Mouse (Mus musculus): Measurements from ENCODE around the gene Daw1. TPM values are rescaled to one million over a fixed set of nuclear protein-coding genes. Genes with fewer than 3 reads are reported as not detected.

Gene Daw1
- not detected in 2 replicates for total RNA-seq (2023)

DNA sequence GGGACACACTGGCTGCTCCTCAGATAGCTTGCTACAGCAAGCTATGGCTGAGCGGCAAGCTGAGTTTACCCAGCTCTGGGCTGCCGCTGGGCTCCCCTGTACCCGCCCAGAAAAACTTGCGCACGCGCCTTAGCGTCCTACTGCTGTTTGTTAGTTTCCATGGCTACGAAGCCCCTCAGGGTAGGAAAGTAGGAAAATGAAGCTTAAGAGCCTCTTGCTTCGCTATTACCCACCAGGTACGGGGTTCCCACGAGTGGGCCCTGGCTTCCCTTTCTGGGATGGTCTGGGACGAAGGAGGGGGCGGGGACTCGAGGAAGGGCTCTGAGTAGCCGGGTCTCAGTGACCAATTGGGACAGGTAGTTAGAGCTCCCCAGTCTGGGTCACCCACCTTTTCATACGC is at the start of gene Daw1:
Daw1 (plus strand) TSS at position 150 of the 400 bp plus-strand sequence.

DNA sequence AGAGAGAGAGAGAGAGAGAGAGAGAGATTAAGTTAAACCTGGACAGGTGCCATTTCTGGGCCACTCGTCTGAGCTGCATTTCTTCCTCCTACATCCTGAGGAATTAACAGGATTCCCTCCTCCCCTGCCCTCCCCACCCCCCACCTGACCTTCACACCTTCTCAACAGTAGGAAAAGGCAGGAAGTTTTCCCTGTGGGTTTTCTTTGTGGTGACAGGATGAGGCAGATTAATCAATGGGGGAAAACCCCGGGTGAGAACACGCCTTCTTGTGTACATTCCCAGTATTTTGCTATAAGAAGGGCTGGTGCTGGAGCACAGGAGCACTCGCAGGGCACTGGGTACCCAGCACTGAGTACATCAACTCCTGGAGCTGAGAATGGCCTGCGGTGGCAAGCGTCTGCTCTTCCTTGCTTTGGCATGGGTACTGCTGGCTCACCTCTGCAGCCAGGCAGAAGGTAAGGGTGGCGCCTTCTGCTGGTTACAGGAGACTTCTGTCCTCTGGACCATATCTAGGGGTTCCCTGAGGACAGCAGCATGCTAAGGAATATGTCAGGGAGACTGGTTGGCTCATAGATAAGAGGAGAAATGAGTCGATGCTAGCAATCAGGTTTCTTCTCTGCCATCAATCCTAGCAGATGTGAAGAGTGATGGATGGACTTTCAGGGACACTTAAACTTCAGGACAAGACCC is 43.0 kb upstream of the Daw1 start, which contains the start of gene Ccl20:
Ccl20 (plus strand) TSS at position 320 of the 691 bp plus-strand sequence.

Other genes starting within 250 kb of the Daw1 start
- 0.82 TPM in 1 of 2 replicates, not detected in the other for gene A030005L19Rik, start 246.4 kb upstream of the Daw1 start, total RNA-seq (2023)
- not detected in 2 replicates for gene A030014E15Rik, start 234.8 kb upstream of the Daw1 start, total RNA-seq (2023)
- gene Gm6217, start 228.4 kb upstream of the Daw1 start, total RNA-seq (2023) = not detected in 2 replicates
- not detected in 2 replicates for gene A030003K21Rik, start 216.4 kb upstream of the Daw1 start, total RNA-seq (2023)
- not detected in 2 replicates for gene Gm7544, start 203.7 kb upstream of the Daw1 start, total RNA-seq (2023)
- gene Gm47955, start 199.5 kb upstream of the Daw1 start, total RNA-seq (2023) = not detected in 2 replicates
- gene Gm47959, start 159.2 kb upstream of the Daw1 start, total RNA-seq (2023) = not detected in 2 replicates
- not detected in 2 replicates for gene Slc19a3, start 121.3 kb upstream of the Daw1 start, total RNA-seq (2023)
- not detected in 2 replicates for gene Krtap28-10, start 117.3 kb upstream of the Daw1 start, total RNA-seq (2023)
- gene Gm47969, start 114.8 kb upstream of the Daw1 start, total RNA-seq (2023) = not detected in 2 replicates
- not detected in 2 replicates for gene A030005K14Rik, start 100.4 kb upstream of the Daw1 start, total RNA-seq (2023)
- not detected in 2 replicates for gene Krtap28-13, start 98.8 kb upstream of the Daw1 start, total RNA-seq (2023)
- gene Ccl20, start 43.0 kb upstream of the Daw1 start, total RNA-seq (2023) = not detected in 2 replicates
- not detected in 2 replicates for gene Sphkap, start 248.4 kb downstream of the Daw1 start, total RNA-seq (2023)

Measured in neutrophil, adult 65 days (primary cell).